Mouse (Mus musculus) heart, embryonic 14.5 days (tissue): ENCODE measurements around the gene Camkk1. TPM values are rescaled to one million over a fixed set of nuclear protein-coding genes. Genes with fewer than 3 reads are reported as not detected.
A peak's percentile ranks its signal among the peaks of the same experiment; 100 is the strongest.

Experiments used
- ATAC-seq: fragments of 200-750 bp; cut with Nextera tagmentation; 2 replicates; pipeline ENCODE4 v1.8.0; 2017; ENCODE audit warnings: low read depth, moderate TSS enrichment; ENCODE audit not compliant: insufficient number of reproducible peaks, insufficient read depth, low FRiP score
- H3K27ac ChIP-seq, 2 experiments: fragments of 200-500 bp in 1 of 2; fragments of 300-500 bp in 1 of 2; sonication (generic) in 1 of 2; replicated peaks in 1 of 2; 2 replicates each; pipeline ENCODE4 v1.5.1; 2012 to 2014; ENCODE audit warnings: low read depth in 2 of 2, low read length in 2 of 2, control low read depth in 1 of 2, mild to moderate bottlenecking in 1 of 2, mixed read lengths in 1 of 2; ENCODE audit not compliant: control insufficient read depth in 1 of 2, insufficient read depth in 1 of 2
- H3K27me3 ChIP-seq: fragments of 300-500 bp; sonication (generic); 2 replicates; pipeline ENCODE4 v1.6.1; 2014; ENCODE audit warnings: mild to moderate bottlenecking, low read length, control low read depth; ENCODE audit not compliant: control insufficient read depth, insufficient read depth
- H3K36me3 ChIP-seq: fragments of 300-500 bp; sonication (generic); 2 replicates; pipeline ENCODE4 v1.6.1; 2014; ENCODE audit warnings: mild to moderate bottlenecking, control low read depth, low read length, mixed read lengths; ENCODE audit not compliant: control insufficient read depth, insufficient read depth
- H3K4me1 ChIP-seq, 2 experiments: fragments of 200-500 bp in 1 of 2; fragments of 300-500 bp in 1 of 2; sonication (generic) in 1 of 2; 2 replicates each; pipeline ENCODE4 v1.6.1; 2012 to 2014; ENCODE audit warnings: low read length in 2 of 2, control low read depth in 1 of 2, mixed read lengths in 1 of 2; ENCODE audit not compliant: control insufficient read depth in 2 of 2, insufficient read depth in 2 of 2
- H3K4me2 ChIP-seq: fragments of 300-500 bp; sonication (generic); 2 replicates; pipeline ENCODE4 v1.6.1; 2014; ENCODE audit warnings: mild to moderate bottlenecking, low read length
- H3K4me3 ChIP-seq, 2 experiments: fragments of 200-500 bp in 1 of 2; fragments of 300-500 bp in 1 of 2; sonication (generic) in 1 of 2; 2 replicates each; pipeline ENCODE4 v1.5.1; 2012 to 2014; ENCODE audit warnings: low read length in 2 of 2, mild to moderate bottlenecking in 2 of 2, control low read depth in 1 of 2, low read depth in 1 of 2, moderate library complexity in 1 of 2; ENCODE audit not compliant: control insufficient read depth in 1 of 2, insufficient read depth in 1 of 2
- H3K9ac ChIP-seq: fragments of 300-500 bp; sonication (generic); 2 replicates; pipeline ENCODE4 v1.6.1; 2014; ENCODE audit warnings: mild to moderate bottlenecking, low read length
- H3K9me3 ChIP-seq: fragments of 300-500 bp; sonication (generic); 2 replicates; pipeline ENCODE4 v1.6.1; 2016; ENCODE audit warnings: low read length, control low read depth; ENCODE audit not compliant: control insufficient read depth
- WGBS: fragments of 180-500 bp; shearing (Covaris S2); extraction: QIAGEN DNeasy Blood & Tissue Kit; methylation state at CpG from one replicate; pipeline ENCODE4 v1.1.7; 2014; 5-methylcytosine and 5-hydroxymethylcytosine counted together
- polyA plus RNA-seq: library from polyadenylated mRNA; unstranded; fragments of >200 nt; fragmentation: Nextera tagmentation; extraction: Ambion mirVana; gene quantifications from 2 replicates; pipeline ENCODE4 v1.2.1, GENCODE M21; 2014

The Camkk1 gene
- polyA plus RNA-seq, 1 experiment from 2014 or later = 1.2 TPM

DNA sequence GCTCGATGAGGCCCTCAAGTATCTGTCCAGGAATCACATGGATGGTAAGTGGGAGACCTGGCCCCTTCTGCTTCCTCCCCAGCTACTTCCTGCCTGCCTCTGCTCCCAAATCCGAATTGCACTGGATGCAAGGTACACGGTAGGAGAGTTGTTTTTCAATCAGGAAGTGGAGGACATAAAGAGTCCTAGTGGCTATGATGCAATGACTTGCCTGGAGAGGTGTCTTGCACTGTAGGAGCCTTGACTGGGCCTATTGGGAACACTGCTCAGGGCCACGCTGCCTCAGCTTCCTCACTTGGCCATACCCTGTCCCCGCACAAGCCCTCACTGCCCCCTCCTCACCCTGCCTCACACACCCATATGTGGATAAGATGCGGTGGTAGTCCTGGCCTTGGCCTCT, 29.8 kb upstream of the Camkk1 start:
- Histone ChIP-seq H3K9ac (no peak overlapping the region), H3K9me3 (no peaks in the 10 kb centered on the region), H3K27ac (no peak overlapping the region), H3K4me2 (no peak overlapping the region), H3K27me3 (no peaks in the 10 kb centered on the region), H3K36me3 (no peaks in the 10 kb centered on the region), H3K4me1 (peaks cover 28 to 29% of the 10 kb centered on the region in 2 experiments), H3K4me3 (no peak overlapping the region)
- ATAC-seq = no peak
- 77% methylated on average over 6 of the region's 6 CpGs for WGBS

DNA sequence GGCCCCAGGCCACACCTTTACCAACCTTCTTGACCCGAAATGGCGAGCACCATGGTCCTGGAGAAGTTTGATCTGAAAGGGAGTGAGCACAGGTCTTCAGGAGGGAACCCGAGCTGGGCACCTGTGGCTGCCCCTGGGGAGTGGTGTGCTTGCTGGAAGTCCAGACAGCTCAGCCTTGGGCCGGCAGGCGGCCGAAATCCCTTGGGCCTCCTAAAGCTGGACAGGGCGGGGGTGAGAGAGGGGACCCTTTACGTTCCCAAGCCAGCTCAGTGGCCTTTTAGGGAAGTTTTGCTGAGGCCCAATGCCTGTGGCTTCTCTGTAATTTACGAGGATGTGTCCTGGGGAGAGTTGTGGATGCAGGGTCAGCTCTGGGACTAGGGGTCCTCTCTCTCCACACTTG, 28.1 kb upstream of the Camkk1 start:
- Histone ChIP-seq H3K36me3 (no peaks in the 10 kb centered on the region), H3K27ac (no peak overlapping the region), H3K9me3 (no peaks in the 10 kb centered on the region), H3K4me1 (peaks cover 28 to 29% of the 10 kb centered on the region in 2 experiments), H3K4me3 (no peak overlapping the region), H3K9ac (no peak overlapping the region), H3K4me2 (no peak overlapping the region), H3K27me3 (no peaks in the 10 kb centered on the region)
- ATAC-seq = no peak
- 76% methylated on average over 9 of the region's 9 CpGs for WGBS

DNA sequence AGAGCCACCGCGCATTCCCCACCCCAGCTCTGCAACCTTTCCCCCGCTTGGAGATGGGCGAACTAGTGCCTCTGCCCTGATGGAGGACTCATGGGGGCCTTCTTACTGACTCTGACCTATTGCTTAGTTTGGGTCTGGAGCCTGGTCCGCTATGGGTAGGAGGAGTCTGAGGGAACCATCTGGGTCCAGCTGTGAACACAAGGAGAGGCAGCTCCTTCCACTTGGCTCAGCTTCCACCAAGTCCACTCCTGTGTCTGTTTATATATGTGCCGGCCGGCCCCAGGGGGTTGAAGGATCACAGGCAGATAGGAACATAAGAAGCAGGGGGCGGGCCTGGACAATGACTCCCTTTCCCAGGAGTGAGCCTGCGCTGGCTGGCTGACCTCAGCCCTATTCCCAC, 26.8 kb upstream of the Camkk1 start:
- WGBS = 50% methylated on average over 9 of the region's 9 CpGs
- no peak overlapping the region for H3K27ac ChIP-seq
- H3K9me3 ChIP-seq = no peaks in the 10 kb centered on the region
- H3K4me2 ChIP-seq = no peak overlapping the region
- H3K9ac ChIP-seq = no peak overlapping the region
- no peaks in the 10 kb centered on the region for H3K27me3 ChIP-seq
- peaks cover 32 to 34% of the 10 kb centered on the region in 2 experiments for H3K4me1 ChIP-seq
- ATAC-seq = no peak; the same call in 1 of the 2 replicates
- H3K4me3 ChIP-seq = no peak overlapping the region
- H3K36me3 ChIP-seq = no peaks in the 10 kb centered on the region

DNA sequence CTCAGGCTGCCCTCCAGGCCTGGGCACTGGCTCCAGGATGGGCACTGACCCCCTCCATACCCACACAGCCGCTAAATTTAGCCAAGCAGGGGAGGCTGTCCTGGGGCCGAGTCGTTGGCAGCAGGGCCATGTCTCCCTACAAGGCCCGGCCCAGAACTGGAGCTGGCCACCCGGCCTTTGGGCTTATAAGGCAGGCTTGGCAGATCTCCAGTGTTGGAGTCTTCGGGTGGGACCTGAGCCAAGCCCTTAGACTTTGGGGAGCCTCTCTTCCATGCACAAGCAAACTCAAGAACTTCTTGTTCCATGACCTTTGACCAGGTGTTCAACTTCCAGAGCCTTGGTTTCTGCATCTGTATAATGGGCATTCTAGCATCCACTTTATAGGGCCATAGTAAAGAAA, 22.5 kb upstream of the Camkk1 start:
- Histone ChIP-seq H3K4me3 (no peak overlapping the region), H3K27ac (no peak overlapping the region), H3K4me1 (peaks cover 31 to 34% of the 10 kb centered on the region in 2 experiments), H3K9me3 (no peaks in the 10 kb centered on the region), H3K4me2 (no peak overlapping the region), H3K27me3 (no peaks in the 10 kb centered on the region), H3K36me3 (no peaks in the 10 kb centered on the region), H3K9ac (no peak overlapping the region)
- WGBS = 64% methylated on average over 6 of the region's 6 CpGs
- ATAC-seq = no peak

DNA sequence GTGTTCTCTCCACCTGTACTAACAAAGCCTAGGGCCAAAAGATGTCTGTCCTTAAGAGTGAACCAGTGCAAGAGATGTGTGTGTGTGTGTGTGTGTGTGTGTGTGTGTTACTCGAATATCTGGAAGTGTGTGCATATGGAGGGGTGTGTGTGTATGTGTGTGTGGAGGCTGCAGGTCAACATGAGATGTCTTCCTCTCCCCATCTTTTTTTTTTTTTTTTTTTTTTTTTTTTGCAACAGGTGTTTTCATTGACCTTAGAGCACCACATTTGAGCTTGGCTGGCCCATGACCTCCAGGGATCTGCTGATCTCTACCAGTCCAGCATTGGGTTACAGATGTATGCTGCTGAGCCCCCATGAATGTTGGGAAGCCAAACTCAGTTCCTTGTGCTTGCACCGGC, 22.0 kb upstream of the Camkk1 start:
- ATAC-seq = no peak
- no peak overlapping the region for H3K4me3 ChIP-seq
- H3K27ac ChIP-seq = no peak overlapping the region
- no peaks in the 10 kb centered on the region for H3K27me3 ChIP-seq
- no peaks in the 10 kb centered on the region for H3K36me3 ChIP-seq
- H3K4me2 ChIP-seq = no peak overlapping the region
- H3K9ac ChIP-seq = no peak overlapping the region
- peaks cover 28 to 32% of the 10 kb centered on the region in 2 experiments for H3K4me1 ChIP-seq
- WGBS = 94% methylated on average over 2 of the region's 2 CpGs
- no peaks in the 10 kb centered on the region for H3K9me3 ChIP-seq

DNA sequence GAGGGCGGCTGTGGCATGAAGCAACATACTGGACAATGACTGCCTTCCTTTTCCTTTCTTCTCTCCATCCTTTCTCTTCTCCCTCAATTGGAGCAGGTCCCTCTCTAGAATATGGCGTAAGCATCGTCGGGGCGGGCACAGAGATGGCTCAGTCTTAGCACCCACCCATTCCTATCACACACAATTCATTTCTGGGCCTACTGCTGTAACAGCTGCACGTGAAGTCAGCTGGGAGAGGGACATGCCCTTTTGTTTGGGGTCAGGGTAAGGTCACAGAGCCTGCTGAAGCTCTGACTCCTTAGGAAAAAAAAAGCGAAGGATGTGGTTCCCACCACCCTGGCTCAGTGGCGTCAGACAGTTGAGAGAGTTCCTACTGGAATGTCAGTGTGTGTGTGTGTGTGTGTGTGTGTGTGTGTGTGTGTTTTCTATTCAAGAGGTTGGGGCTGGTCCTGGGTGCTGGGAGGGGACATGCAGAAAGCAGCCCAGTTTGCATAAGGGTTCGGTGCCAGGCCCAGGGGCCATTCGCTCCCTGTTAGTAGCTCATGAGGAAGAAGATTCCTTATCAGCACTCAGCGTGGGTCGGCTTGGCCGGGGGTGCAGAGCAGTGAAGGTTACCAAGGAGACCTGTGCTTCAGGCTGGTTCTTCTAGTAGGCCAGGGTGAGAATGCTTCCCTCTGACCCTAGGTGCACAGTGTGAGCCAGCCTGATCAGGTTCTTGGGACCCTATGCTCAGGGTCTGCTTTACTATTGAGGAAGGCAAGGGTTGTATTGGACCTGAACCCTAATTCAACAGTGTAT, 21.1 kb upstream of the Camkk1 start:
- Histone ChIP-seq H3K4me2 (no peak overlapping the region), H3K36me3 (no peaks in the 10 kb centered on the region), H3K4me1 (peaks cover 22 to 25% of the 10 kb centered on the region in 2 experiments), H3K9ac (no peak overlapping the region), H3K27ac (no peak overlapping the region), H3K27me3 (no peaks in the 10 kb centered on the region), H3K9me3 (no peaks in the 10 kb centered on the region), H3K4me3 (no peak overlapping the region)
- 0 out of 2 replicates have a peak, but pooled peaks have one; percentile 19 for ATAC-seq
- 49% methylated on average over 13 of the region's 13 CpGs for WGBS

DNA sequence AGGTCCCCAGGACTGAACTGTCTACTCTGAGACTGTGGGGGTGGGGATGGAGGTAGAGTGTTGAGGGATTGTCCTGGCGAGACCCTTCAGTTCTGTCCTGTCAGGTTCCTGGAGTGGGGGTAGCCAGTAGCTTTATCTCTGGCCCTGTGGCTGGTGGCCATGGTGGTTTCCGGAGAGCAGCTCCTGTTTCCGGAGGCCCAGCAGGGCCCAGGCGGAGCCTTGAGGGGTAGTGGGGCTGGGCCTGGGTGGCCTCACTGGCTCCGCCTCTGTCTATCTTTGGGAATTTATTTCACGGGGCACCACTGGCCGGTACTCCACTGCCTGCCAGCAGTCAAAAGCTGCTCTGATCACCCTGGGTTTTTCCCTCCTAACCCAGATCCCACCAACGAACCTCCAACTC, 20.0 kb upstream of the Camkk1 start, which contains the start of gene P2rx1:
TSS of gene P2rx1 (plus strand) at position 333 of the 400 bp plus-strand sequence.
- WGBS = 25% methylated on average over 8 of the region's 8 CpGs
- no peaks in the 10 kb centered on the region for H3K9me3 ChIP-seq
- peak; percentile 68 for ATAC-seq
- H3K27me3 ChIP-seq = no peaks in the 10 kb centered on the region
- no peak within 1 kb of the TSS for H3K4me2 ChIP-seq
- no peak within 1 kb of the TSS for H3K9ac ChIP-seq
- no peak within 1 kb of the TSS for H3K4me3 ChIP-seq
- H3K4me1 ChIP-seq = peaks cover 22 to 25% of the 10 kb centered on the region in 2 experiments
- no peaks in the 10 kb centered on the region for H3K36me3 ChIP-seq
- peak within 1 kb of the TSS in 1 of 2 experiments; percentile 27; a peak in 1 of 4 replicates for H3K27ac ChIP-seq
